Mouse (Mus musculus): ENCODE data around the gene Zmiz1. TPM values are rescaled to one million over a fixed set of nuclear protein-coding genes. Genes with fewer than 3 reads are reported as not detected.
A peak's percentile ranks its signal among the peaks of the same experiment; 100 is the strongest.

Zmiz1 gene
- polyA plus RNA-seq, 1 experiment from 2014 or later = 57.4 TPM

- Histone ChIP-seq H3K9ac (ENCODE audit: low read length) (no peak overlapping the region), H3K27me3 (ENCODE audit: control insufficient read depth, insufficient read depth, low read length) (no peaks in the 10 kb centered on the region), H3K4me1 (ENCODE audit: control insufficient read depth, insufficient read depth, low read length) (peaks cover 35% of the 10 kb centered on the region), H3K36me3 (ENCODE audit: control insufficient read depth, insufficient read depth, low read length) (no peaks in the 10 kb centered on the region; the same call in 1 of the 2 replicates), H3K9me3 (ENCODE audit: control insufficient read depth, low read length) (no peaks in the 10 kb centered on the region), H3K27ac (ENCODE audit: low read depth, low read length) (no peak overlapping the region), H3K4me3 (ENCODE audit: low read depth, low read length) (no peak overlapping the region), H3K4me2 (ENCODE audit: low read depth) (no peak overlapping the region)
- DNase-seq (ENCODE audit: low spot score) (no peak), ATAC-seq (ENCODE audit: insufficient read depth, low FRiP score, low TSS enrichment) (no peak)
- whole genome bisulfite sequencing = 90% methylated on average over 15 of the region's 15 CpGs
These were observed 157.2 kb downstream of the Zmiz1 start for GRCm38 (mm10) chr14:25616009-25616723.

DNA sequence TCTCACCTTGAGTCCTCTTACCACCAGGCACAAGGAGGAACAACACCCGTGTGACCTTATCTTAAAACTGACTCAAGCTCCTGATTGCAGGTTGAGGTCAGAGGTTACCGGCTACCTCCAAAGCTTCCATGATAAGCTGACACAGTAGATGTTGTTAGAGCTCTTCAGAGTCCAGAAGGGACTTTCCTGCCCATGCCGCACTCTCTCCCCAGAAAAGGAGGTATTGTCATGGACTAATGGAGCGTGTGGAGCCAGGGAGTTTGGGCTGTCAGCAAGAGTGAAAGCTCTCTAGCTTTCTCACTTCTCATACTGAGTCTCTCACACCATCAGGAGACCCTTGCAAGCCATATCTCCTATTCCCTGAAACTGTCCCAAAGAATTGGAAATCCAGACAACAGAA lies 158.3 kb downstream of the Zmiz1 start:
- Histone ChIP-seq H3K4me3 (ENCODE audit: low read depth, low read length) (no peak overlapping the region), H3K27ac (ENCODE audit: low read depth, low read length) (no peak overlapping the region), H3K4me2 (ENCODE audit: low read depth) (no peak overlapping the region), H3K36me3 (ENCODE audit: control insufficient read depth, insufficient read depth, low read length) (no peaks in the 10 kb centered on the region; the same call in 1 of the 2 replicates), H3K9ac (ENCODE audit: low read length) (no peak overlapping the region), H3K27me3 (ENCODE audit: control insufficient read depth, insufficient read depth, low read length) (no peaks in the 10 kb centered on the region), H3K9me3 (ENCODE audit: control insufficient read depth, low read length) (no peaks in the 10 kb centered on the region), H3K4me1 (ENCODE audit: control insufficient read depth, insufficient read depth, low read length) (peaks cover 40% of the 10 kb centered on the region)
- 61% methylated on average over 4 of the region's 4 CpGs for WGBS
- DNase-seq (ENCODE audit: low spot score) (no peak), ATAC-seq (ENCODE audit: insufficient read depth, low FRiP score, low TSS enrichment) (no peak)

- peaks cover 46% of the 10 kb centered on the region for H3K4me1 ChIP-seq (ENCODE audit: control insufficient read depth, insufficient read depth, low read length)
- WGBS = 73% methylated on average over 4 of the region's 4 CpGs
These were observed 160.2 kb downstream of the Zmiz1 start for GRCm38 (mm10) chr14:25619066-25619762.

DNA sequence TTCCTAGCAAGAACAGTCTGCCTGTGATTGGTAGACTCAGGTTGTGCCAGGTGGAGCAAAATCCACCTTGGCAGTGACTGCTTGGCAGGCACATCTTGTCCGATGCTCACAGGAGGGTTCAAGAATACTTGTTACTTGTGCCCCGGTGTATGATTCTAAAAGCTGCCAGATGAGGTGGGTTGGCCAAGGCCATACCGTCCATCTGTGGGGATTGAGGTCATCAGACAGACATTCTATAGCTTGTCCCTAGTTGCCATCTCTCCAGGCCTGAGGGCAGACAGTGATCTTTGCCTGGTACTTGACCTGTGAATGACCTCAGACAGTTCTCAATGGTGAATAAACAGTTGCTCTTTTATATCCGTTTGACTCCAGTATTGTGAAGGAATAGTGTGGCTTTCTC lies 161.8 kb downstream of the Zmiz1 start:
- Histone ChIP-seq H3K27ac (ENCODE audit: low read depth, low read length) (no peak overlapping the region), H3K27me3 (ENCODE audit: control insufficient read depth, insufficient read depth, low read length) (no peaks in the 10 kb centered on the region), H3K9ac (ENCODE audit: low read length) (no peak overlapping the region), H3K9me3 (ENCODE audit: control insufficient read depth, low read length) (no peaks in the 10 kb centered on the region), H3K4me2 (ENCODE audit: low read depth) (no peak overlapping the region), H3K36me3 (ENCODE audit: control insufficient read depth, insufficient read depth, low read length) (peaks cover 5% of the 10 kb centered on the region), H3K4me3 (ENCODE audit: low read depth, low read length) (no peak overlapping the region), H3K4me1 (ENCODE audit: control insufficient read depth, insufficient read depth, low read length) (peaks cover 50% of the 10 kb centered on the region)
- WGBS = 40% methylated on average over 4 of the region's 4 CpGs
- DNase-seq (ENCODE audit: low spot score) (no peak), ATAC-seq (ENCODE audit: insufficient read depth, low FRiP score, low TSS enrichment) (no peak)

More at GRCm38 (mm10) chr14:25619066-25619762, 160.2 kb downstream of the Zmiz1 start:
- no peak for ATAC-seq (ENCODE audit: insufficient read depth, low FRiP score, low TSS enrichment)
- H3K4me2 ChIP-seq (ENCODE audit: low read depth) = no peak overlapping the region
- peaks cover under 1% of the 10 kb centered on the region; the same call in 1 of the 2 replicates for H3K36me3 ChIP-seq (ENCODE audit: control insufficient read depth, insufficient read depth, low read length)
- H3K27ac ChIP-seq (ENCODE audit: low read depth, low read length) = no peak overlapping the region; the same call in 1 of the 2 replicates
- no peak overlapping the region for H3K4me3 ChIP-seq (ENCODE audit: low read depth, low read length)
- DNase-seq (ENCODE audit: low spot score) = no peak
- no peak overlapping the region for H3K9ac ChIP-seq (ENCODE audit: low read length)
- H3K9me3 ChIP-seq (ENCODE audit: control insufficient read depth, low read length) = no peaks in the 10 kb centered on the region
- no peaks in the 10 kb centered on the region for H3K27me3 ChIP-seq (ENCODE audit: control insufficient read depth, insufficient read depth, low read length)

- DNase-seq (ENCODE audit: low spot score) (peak; percentile 48), ATAC-seq (ENCODE audit: insufficient read depth, low FRiP score, low TSS enrichment) (peak; percentile 52)
- H3K4me1 ChIP-seq (ENCODE audit: control insufficient read depth, insufficient read depth, low read length) = peaks cover 43% of the 10 kb centered on the region
- 30% methylated on average over 7 of the region's 7 CpGs for WGBS
- peak overlapping the region; percentile 85 for H3K27ac ChIP-seq (ENCODE audit: low read depth, low read length)
- no peaks in the 10 kb centered on the region for H3K27me3 ChIP-seq (ENCODE audit: control insufficient read depth, insufficient read depth, low read length)
- no peak overlapping the region for H3K4me3 ChIP-seq (ENCODE audit: low read depth, low read length)
- H3K9me3 ChIP-seq (ENCODE audit: control insufficient read depth, low read length) = no peaks in the 10 kb centered on the region
- no peak overlapping the region for H3K9ac ChIP-seq (ENCODE audit: low read length)
- H3K36me3 ChIP-seq (ENCODE audit: control insufficient read depth, insufficient read depth, low read length) = peaks cover 5% of the 10 kb centered on the region
- no peak overlapping the region for H3K4me2 ChIP-seq (ENCODE audit: low read depth)
These were observed 164.7 kb downstream of the Zmiz1 start for GRCm38 (mm10) chr14:25623698-25624097.

DNA sequence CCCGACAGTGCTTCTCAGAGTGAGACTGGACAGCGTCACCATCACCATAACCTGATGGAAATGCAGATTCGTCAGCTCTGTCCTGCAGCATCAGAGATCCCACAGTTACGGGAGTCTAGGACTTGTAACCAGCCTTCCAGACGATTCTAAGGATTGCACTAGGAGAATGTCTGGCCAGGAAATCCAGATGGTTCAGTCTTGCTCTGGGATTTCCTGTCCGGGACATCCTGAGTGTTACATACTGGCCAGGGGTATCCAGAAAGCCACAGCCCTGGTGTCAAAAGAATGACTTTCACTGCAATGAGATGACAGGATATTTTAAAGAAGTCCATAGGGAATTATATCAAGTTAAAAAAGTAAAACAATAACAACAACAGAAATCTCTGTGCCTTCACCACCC lies 165.7 kb downstream of the Zmiz1 start:
- Histone ChIP-seq H3K4me3 (ENCODE audit: low read depth, low read length) (no peak overlapping the region), H3K27me3 (ENCODE audit: control insufficient read depth, insufficient read depth, low read length) (no peaks in the 10 kb centered on the region), H3K4me2 (ENCODE audit: low read depth) (no peak overlapping the region), H3K36me3 (ENCODE audit: control insufficient read depth, insufficient read depth, low read length) (peaks cover 5% of the 10 kb centered on the region), H3K9me3 (ENCODE audit: control insufficient read depth, low read length) (no peaks in the 10 kb centered on the region), H3K27ac (ENCODE audit: low read depth, low read length) (peak overlapping the region; percentile 85; the same call in 1 of the 2 replicates), H3K9ac (ENCODE audit: low read length) (no peak overlapping the region), H3K4me1 (ENCODE audit: control insufficient read depth, insufficient read depth, low read length) (peaks cover 34% of the 10 kb centered on the region)
- 79% methylated on average over 6 of the region's 6 CpGs for WGBS
- no peak for DNase-seq (ENCODE audit: low spot score)
- ATAC-seq (ENCODE audit: insufficient read depth, low FRiP score, low TSS enrichment) = no peak

GRCm38 (mm10) chr14:25627599-25628255 lies 168.7 kb downstream of the Zmiz1 start:
- 79% methylated on average over 3 of the region's 3 CpGs for WGBS
- Histone ChIP-seq H3K9me3 (ENCODE audit: control insufficient read depth, low read length) (no peaks in the 10 kb centered on the region), H3K36me3 (ENCODE audit: control insufficient read depth, insufficient read depth, low read length) (peaks cover 5% of the 10 kb centered on the region)

DNA sequence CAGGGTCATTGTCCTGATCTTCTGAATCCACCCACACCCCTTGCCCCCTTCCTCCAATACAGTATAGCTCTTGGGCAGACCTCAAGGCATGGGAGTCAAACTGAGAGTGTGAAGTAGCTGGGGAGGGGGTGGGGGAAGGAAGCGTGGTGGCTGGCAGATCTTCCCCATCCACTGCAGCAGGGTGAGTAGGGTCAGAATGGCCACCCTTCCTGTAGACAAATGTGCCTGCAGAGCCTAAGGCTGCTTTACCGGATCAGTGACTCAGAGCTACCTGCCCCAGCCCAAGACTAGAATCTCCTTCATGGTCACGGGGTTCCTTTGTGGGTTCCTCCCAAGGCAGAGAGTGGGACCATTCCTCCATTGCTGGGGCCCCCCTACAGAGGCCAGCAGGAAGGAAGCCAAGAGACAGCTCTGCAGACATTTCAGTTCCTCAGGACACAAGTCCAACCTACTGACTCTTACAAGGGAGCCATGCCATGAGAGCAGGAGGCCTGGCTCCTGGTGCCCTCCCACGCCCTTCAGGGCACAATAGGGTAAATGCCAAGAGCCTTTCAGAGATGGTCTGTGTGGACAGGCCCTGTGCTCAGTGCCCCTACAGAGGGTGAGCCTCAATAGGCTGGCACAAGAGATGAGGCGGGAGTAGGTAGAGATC lies 169.6 kb downstream of the Zmiz1 start:
- no peak overlapping the region for H3K27ac ChIP-seq (ENCODE audit: low read depth, low read length)
- no peaks in the 10 kb centered on the region for H3K27me3 ChIP-seq (ENCODE audit: control insufficient read depth, insufficient read depth, low read length)
- H3K9me3 ChIP-seq (ENCODE audit: control insufficient read depth, low read length) = no peaks in the 10 kb centered on the region
- DNase-seq (ENCODE audit: low spot score) = no peak
- H3K4me3 ChIP-seq (ENCODE audit: low read depth, low read length) = no peak overlapping the region
- 90% methylated on average over 5 of the region's 5 CpGs for WGBS
- no peak overlapping the region for H3K9ac ChIP-seq (ENCODE audit: low read length)
- H3K36me3 ChIP-seq (ENCODE audit: control insufficient read depth, insufficient read depth, low read length) = peaks cover 5% of the 10 kb centered on the region
- H3K4me1 ChIP-seq (ENCODE audit: control insufficient read depth, insufficient read depth, low read length) = peaks cover 7% of the 10 kb centered on the region; the same call in 1 of the 2 replicates
- H3K4me2 ChIP-seq (ENCODE audit: low read depth) = no peak overlapping the region
- ATAC-seq (ENCODE audit: insufficient read depth, low FRiP score, low TSS enrichment) = no peak

More at GRCm38 (mm10) chr14:25627599-25628255, 168.7 kb downstream of the Zmiz1 start:
- no peak for ATAC-seq (ENCODE audit: insufficient read depth, low FRiP score, low TSS enrichment)
- Histone ChIP-seq H3K4me2 (ENCODE audit: low read depth) (no peak overlapping the region), H3K27me3 (ENCODE audit: control insufficient read depth, insufficient read depth, low read length) (no peaks in the 10 kb centered on the region), H3K27ac (ENCODE audit: low read depth, low read length) (no peak overlapping the region), H3K4me1 (ENCODE audit: control insufficient read depth, insufficient read depth, low read length) (peaks cover 10% of the 10 kb centered on the region; the same call in 1 of the 2 replicates), H3K4me3 (ENCODE audit: low read depth, low read length) (no peak overlapping the region), H3K9ac (ENCODE audit: low read length) (no peak overlapping the region)
- DNase-seq (ENCODE audit: low spot score) = no peak

Data from neural tube, embryonic 11.5 days (tissue).